Mouse (Mus musculus) ES-E14 (cell line): ENCODE results near the gene Sly. TPM values are rescaled to one million over a fixed set of nuclear protein-coding genes. Genes with fewer than 3 reads are reported as not detected.
"Not testable (repeated sequence)": the region's sequence is repeated elsewhere in the genome, so short reads cannot be mapped to it uniquely, and the experiment has no call there.

Source experiments
- DNase-seq: peaks from one replicate; pipeline ENCODE4 v3.0.0-alpha.2; 2013; ENCODE audit warnings: low read depth, low spot score
- H3K27ac ChIP-seq: 2 replicates; pipeline ENCODE4 v1.5.1; 2012; ENCODE audit warnings: low read depth, mild to moderate bottlenecking, low read length, moderate library complexity, mixed read lengths; ENCODE audit not compliant: poor library complexity, insufficient read depth, severe bottlenecking
- H3K36me3 ChIP-seq: 2 replicates; pipeline ENCODE4 v1.6.1; 2012; ENCODE audit warnings: mild to moderate bottlenecking, low read length, moderate library complexity, mixed read lengths; ENCODE audit not compliant: control insufficient read depth, poor library complexity, insufficient read depth, severe bottlenecking
- H3K4me1 ChIP-seq, 2 experiments: fragments of 150-350 bp in 1 of 2; sonication (generic) in 1 of 2; 2 replicates each; pipeline ENCODE4 v1.6.1; 2012; ENCODE audit warnings: low read length in 2 of 2, mild to moderate bottlenecking in 1 of 2, mixed read lengths in 1 of 2; ENCODE audit not compliant: control insufficient read depth in 2 of 2, insufficient read depth in 2 of 2, poor library complexity in 1 of 2
- H3K4me3 ChIP-seq, 2 experiments: fragments of 150-350 bp in 1 of 2; sonication (generic) in 1 of 2; 2 replicates each; pipeline ENCODE4 v1.5.1; 2012; ENCODE audit warnings: low read length in 2 of 2, low read depth in 1 of 2, mild to moderate bottlenecking in 1 of 2, mixed read lengths in 1 of 2; ENCODE audit not compliant: insufficient read depth in 1 of 2, poor library complexity in 1 of 2, severe bottlenecking in 1 of 2
- H3K9ac ChIP-seq: 2 replicates; pipeline ENCODE4 v1.6.1; 2012; ENCODE audit warnings: low read depth, mild to moderate bottlenecking, low read length, mixed read lengths; ENCODE audit not compliant: poor library complexity, insufficient read depth, severe bottlenecking
- H3K9me3 ChIP-seq: fragments of 150-350 bp; sonication (generic); 2 replicates; pipeline ENCODE4 v1.6.1; 2012; ENCODE audit warnings: low read depth, mild to moderate bottlenecking, low read length; ENCODE audit not compliant: control insufficient read depth, insufficient read depth
- in situ Hi-C, 2 experiments: fragments of 600-800 bp; cut with MboI; formaldehyde crosslinking; loops; one replicate each; pipeline ENCODE4 v1.15.1; 2025; ENCODE audit warnings: low sequenced_read_pairs in 2 of 2, inconsistent platforms in 1 of 2; ENCODE audit not compliant: unreplicated experiment in 2 of 2
- total RNA-seq: library from RNA; depleted of rRNA; stranded (reverse); fragments of 300-350 nt; gene quantifications from 2 replicates; pipeline ENCODE4 v1.2.3, GENCODE M21; 2012; rRNA removed

The Sly gene
- not detected in 2 replicates for total RNA-seq

GRCm38 (mm10) chrY:57186888-57187287 lies at the start of gene Sly:
TSS of gene Sly (plus strand) at chrY:57187188.
- H3K9me3 ChIP-seq, H3K4me3 ChIP-seq, H3K36me3 ChIP-seq, in situ Hi-C loops, DNase-seq, H3K9ac ChIP-seq, H3K27ac ChIP-seq, H3K4me1 ChIP-seq: not testable (repeated sequence)
